Mouse (Mus musculus): ENCODE data around the gene Zfhx2. TPM values are rescaled to one million over a fixed set of nuclear protein-coding genes. Genes with fewer than 3 reads are reported as not detected.
A peak's percentile ranks its signal among the peaks of the same experiment; 100 is the strongest.

The Zfhx2 gene
- polyA plus RNA-seq, 1 experiment = 18.1 TPM

GRCm38 (mm10) chr14:55014591-55014990 lies 77.5 kb downstream of the Zfhx2 start:
- H3K9ac ChIP-seq (ENCODE audit: low read depth, poor library complexity, severe bottlenecking) = peak overlapping the region; percentile 77
- no peaks in the 10 kb centered on the region for H3K4me1 ChIP-seq (ENCODE audit: control insufficient read depth, insufficient read depth, low read length)
- peak overlapping the region; percentile 71 for H3K27ac ChIP-seq (ENCODE audit: insufficient read depth, low read length)
- peak overlapping the region; percentile 89 for H3K4me3 ChIP-seq (ENCODE audit: low read depth, low read length)
- H3K9me3 ChIP-seq (replicated peaks; ENCODE audit: control insufficient read depth, insufficient read depth, low read length, poor library complexity, severe bottlenecking) = no peaks in the 10 kb centered on the region
- 0 out of 2 replicates have a peak, but pooled peaks cover 2% of the 10 kb centered on the region for H3K36me3 ChIP-seq (ENCODE audit: control insufficient read depth, insufficient read depth, low read length, poor library complexity, severe bottlenecking)
- TF ChIP-seq POLR2A (IDR thresholded peaks at IDR 0.05; ENCODE audit: insufficient read depth, low read length) (no peak), EP300 (IDR thresholded peaks at IDR 0.05; ENCODE audit: insufficient read depth, low read depth, low read length) (no peak), CTCF (IDR thresholded peaks at IDR 0.05; ENCODE audit: low read depth, low read length) (no peak)
- no peaks in the 10 kb centered on the region for H3K27me3 ChIP-seq (ENCODE audit: control insufficient read depth, insufficient read depth, low read length, poor library complexity, severe bottlenecking)

GRCm38 (mm10) chr14:55011116-55011515 lies 81.0 kb downstream of the Zfhx2 start:
- Histone ChIP-seq H3K27me3 (ENCODE audit: control insufficient read depth, insufficient read depth, low read length, poor library complexity, severe bottlenecking) (no peaks in the 10 kb centered on the region), H3K27ac (ENCODE audit: insufficient read depth, low read length) (no peak overlapping the region), H3K36me3 (ENCODE audit: control insufficient read depth, insufficient read depth, low read length, poor library complexity, severe bottlenecking) (no peaks in the 10 kb centered on the region), H3K4me1 (ENCODE audit: control insufficient read depth, insufficient read depth, low read length) (no peaks in the 10 kb centered on the region), H3K4me3 (ENCODE audit: low read depth, low read length) (no peak overlapping the region), H3K9ac (ENCODE audit: low read depth, poor library complexity, severe bottlenecking) (no peak overlapping the region), H3K9me3 (replicated peaks; ENCODE audit: control insufficient read depth, insufficient read depth, low read length, poor library complexity, severe bottlenecking) (no peaks in the 10 kb centered on the region)
- no peak for TF ChIP-seq POLR2A (IDR thresholded peaks at IDR 0.05; ENCODE audit: insufficient read depth, low read length)
- TF ChIP-seq CTCF (IDR thresholded peaks at IDR 0.05; ENCODE audit: low read depth, low read length) = peak; percentile 87
- no peak for TF ChIP-seq EP300 (IDR thresholded peaks at IDR 0.05; ENCODE audit: insufficient read depth, low read depth, low read length)

Other genes starting within 250 kb of the Zfhx2 start
- 12.1 and 16.8 TPM in 2 replicates for gene Homez, start 221.4 kb downstream of the Zfhx2 start, polyA plus RNA-seq (2011; ENCODE audit: insufficient read depth, insufficient read length, low read depth, missing spikeins)
- gene Ppp1r3e, start 214.8 kb downstream of the Zfhx2 start, polyA plus RNA-seq (2011; ENCODE audit: insufficient read depth, insufficient read length, low read depth, missing spikeins) = 4.2 and 6.3 TPM in 2 replicates
- gene Bcl2l2, start 208.9 kb downstream of the Zfhx2 start, polyA plus RNA-seq (2011; ENCODE audit: insufficient read depth, insufficient read length, low read depth, missing spikeins) = 25.0 and 26.8 TPM in 2 replicates
- gene Gm20521, start 208.9 kb downstream of the Zfhx2 start, polyA plus RNA-seq (2011; ENCODE audit: insufficient read depth, insufficient read length, low read depth, missing spikeins) = not detected in 2 replicates
- 317 and 318 TPM in 2 replicates for gene Pabpn1, start 199.8 kb downstream of the Zfhx2 start, polyA plus RNA-seq (2011; ENCODE audit: insufficient read depth, insufficient read length, low read depth, missing spikeins)
- gene Slc22a17, start 179.2 kb downstream of the Zfhx2 start, polyA plus RNA-seq (2011; ENCODE audit: insufficient read depth, insufficient read length, low read depth, missing spikeins) = 25.9 and 29.0 TPM in 2 replicates
- gene Efs, start 166.2 kb downstream of the Zfhx2 start, polyA plus RNA-seq (2011; ENCODE audit: insufficient read depth, insufficient read length, low read depth, missing spikeins) = 48.3 and 55.8 TPM in 2 replicates
- 1.5 TPM in 1 of 2 replicates, not detected in the other for gene Il25, start 159.6 kb downstream of the Zfhx2 start, polyA plus RNA-seq (2011; ENCODE audit: insufficient read depth, insufficient read length, low read depth, missing spikeins)
- not detected in 2 replicates for gene Cmtm5, start 156.1 kb downstream of the Zfhx2 start, polyA plus RNA-seq (2011; ENCODE audit: insufficient read depth, insufficient read length, low read depth, missing spikeins)
- 1.2 TPM in 1 of 2 replicates, not detected in the other for gene Myh6, start 125.4 kb downstream of the Zfhx2 start, polyA plus RNA-seq (2011; ENCODE audit: insufficient read depth, insufficient read length, low read depth, missing spikeins)
- not detected in 2 replicates for gene Gm17428, start 115.4 kb downstream of the Zfhx2 start, polyA plus RNA-seq (2011; ENCODE audit: insufficient read depth, insufficient read length, low read depth, missing spikeins)
- 3.1 TPM in 2 replicates for gene Myh7, start 97.7 kb downstream of the Zfhx2 start, polyA plus RNA-seq (2011; ENCODE audit: insufficient read depth, insufficient read length, low read depth, missing spikeins)
- 52.7 and 55.2 TPM in 2 replicates for gene Ngdn, start 76.9 kb downstream of the Zfhx2 start, polyA plus RNA-seq (2011; ENCODE audit: insufficient read depth, insufficient read length, low read depth, missing spikeins)
- gene Thtpa, start 2.5 kb upstream of the Zfhx2 start, polyA plus RNA-seq (2011; ENCODE audit: insufficient read depth, insufficient read length, low read depth, missing spikeins) = 6.9 and 8.6 TPM in 2 replicates
- gene Ap1g2, start 14.3 kb upstream of the Zfhx2 start, polyA plus RNA-seq (2011; ENCODE audit: insufficient read depth, insufficient read length, low read depth, missing spikeins) = 20.6 and 23.9 TPM in 2 replicates
- 3.6 and 4.7 TPM in 2 replicates for gene Jph4, start 24.6 kb upstream of the Zfhx2 start, polyA plus RNA-seq (2011; ENCODE audit: insufficient read depth, insufficient read length, low read depth, missing spikeins)
- gene Dhrs2, start 129.7 kb upstream of the Zfhx2 start, polyA plus RNA-seq (2011; ENCODE audit: insufficient read depth, insufficient read length, low read depth, missing spikeins) = not detected in 2 replicates

All from ES-Bruce4 (cell line).